Mouse (Mus musculus): ENCODE measurements around the gene Actn1. TPM values are rescaled to one million over a fixed set of nuclear protein-coding genes. Genes with fewer than 3 reads are reported as not detected.
A peak's percentile ranks its signal among the peaks of the same experiment; 100 is the strongest.

Actn1 gene
- polyA plus RNA-seq, 1 experiment from 2014 or later: 86.2 TPM

- Histone ChIP-seq H3K4me3 (ENCODE audit: low read depth, low read length) (no peak overlapping the region), H3K36me3 (ENCODE audit: insufficient read depth) (peaks cover 29% of the 10 kb centered on the region; the same call in 1 of the 2 replicates), H3K4me2 (no peak overlapping the region), H3K27me3 (ENCODE audit: insufficient read depth, low read length) (no peaks in the 10 kb centered on the region), H3K9me3 (ENCODE audit: low read depth, low read length) (no peaks in the 10 kb centered on the region), H3K27ac (ENCODE audit: low read depth) (no peak overlapping the region; the same call in 1 of the 2 replicates), H3K4me1 (ENCODE audit: insufficient read depth) (peaks cover 36% of the 10 kb centered on the region), H3K9ac (no peak overlapping the region)
- DNase-seq (no peak), ATAC-seq (ENCODE audit: insufficient read depth) (no peak)
- no peak for TF ChIP-seq CTCF (IDR thresholded peaks at IDR 0.05; ENCODE audit: low read depth)
- 73% methylated on average over 3 of the region's 3 CpGs for WGBS
These were observed 135.4 kb downstream of the Actn1 start for GRCm38 (mm10) chr12:80124756-80125155.

DNA sequence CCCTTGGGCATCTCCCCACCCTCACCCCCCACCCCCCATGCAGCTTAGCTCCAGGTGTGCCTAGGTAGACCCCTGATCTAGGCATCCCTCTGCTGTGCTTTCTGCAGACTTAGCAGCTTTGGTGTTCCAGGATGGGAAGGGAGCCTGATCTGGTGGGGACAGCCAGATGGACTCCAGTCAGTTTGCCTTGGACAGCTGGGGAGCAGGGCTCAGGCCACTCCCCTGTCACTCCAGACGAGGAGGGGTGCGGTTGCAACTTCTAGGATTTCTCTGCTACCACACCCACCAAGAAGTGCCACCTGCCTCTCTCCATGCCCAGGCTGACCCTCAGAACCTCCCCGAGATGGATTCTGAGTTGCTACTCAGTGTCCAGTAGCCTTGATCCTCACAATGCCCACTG lies 136.0 kb downstream of the Actn1 start:
- no peak overlapping the region for H3K4me3 ChIP-seq (ENCODE audit: low read depth, low read length)
- DNase-seq (no peak), ATAC-seq (ENCODE audit: insufficient read depth) (no peak)
- H3K9me3 ChIP-seq (ENCODE audit: low read depth, low read length): no peaks in the 10 kb centered on the region
- no peaks in the 10 kb centered on the region for H3K27me3 ChIP-seq (ENCODE audit: insufficient read depth, low read length)
- H3K4me1 ChIP-seq (ENCODE audit: insufficient read depth): peaks cover 31% of the 10 kb centered on the region
- no peak overlapping the region for H3K9ac ChIP-seq
- H3K36me3 ChIP-seq (ENCODE audit: insufficient read depth): peaks cover 34% of the 10 kb centered on the region; the same call in 1 of the 2 replicates
- TF ChIP-seq CTCF (IDR thresholded peaks at IDR 0.05; ENCODE audit: low read depth): no peak
- no peak overlapping the region for H3K4me2 ChIP-seq
- 56% methylated on average over 3 of the region's 3 CpGs for WGBS
- peak overlapping the region; percentile 75 for H3K27ac ChIP-seq (ENCODE audit: low read depth)

DNA sequence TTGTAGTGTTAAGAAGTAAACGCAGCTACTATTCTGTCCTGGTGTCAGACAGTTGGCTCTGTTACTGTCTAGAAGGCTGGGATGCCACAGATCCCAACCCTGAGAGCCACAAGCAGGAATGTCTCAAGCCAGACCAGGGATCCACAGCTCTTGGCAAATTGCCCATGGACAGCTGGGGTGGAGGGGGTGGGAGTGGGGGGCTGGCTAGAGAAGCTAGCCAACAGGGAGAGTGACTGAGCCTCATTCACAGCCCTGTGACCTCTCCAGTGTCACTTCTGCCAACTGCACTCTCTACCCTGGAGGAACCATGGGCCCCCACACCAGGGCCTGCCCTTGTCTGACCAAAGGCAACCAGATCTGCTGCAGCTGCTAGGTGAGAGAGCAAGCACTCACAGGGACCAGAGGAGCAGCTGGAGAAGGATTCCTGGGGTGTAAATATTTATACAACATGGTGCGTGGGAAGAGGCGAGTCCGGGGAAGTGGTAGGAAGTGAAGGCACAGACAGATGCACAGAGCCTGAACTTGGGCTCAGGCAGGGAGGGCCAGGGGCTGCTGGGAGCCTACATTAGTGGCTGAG lies 136.9 kb downstream of the Actn1 start:
- no peak for TF ChIP-seq CTCF (IDR thresholded peaks at IDR 0.05; ENCODE audit: low read depth)
- H3K4me1 ChIP-seq (ENCODE audit: insufficient read depth): peaks cover 31% of the 10 kb centered on the region

GRCm38 (mm10) chr12:80121438-80121837 lies 138.7 kb downstream of the Actn1 start:
- H3K4me2 ChIP-seq: no peak overlapping the region
- H3K36me3 ChIP-seq (ENCODE audit: insufficient read depth): peaks cover 24% of the 10 kb centered on the region; the same call in 1 of the 2 replicates
- no peak overlapping the region for H3K4me3 ChIP-seq (ENCODE audit: low read depth, low read length)
- H3K27me3 ChIP-seq (ENCODE audit: insufficient read depth, low read length): no peaks in the 10 kb centered on the region
- H3K27ac ChIP-seq (ENCODE audit: low read depth): peak overlapping the region; percentile 75
- H3K9ac ChIP-seq: no peak overlapping the region
- no peaks in the 10 kb centered on the region for H3K9me3 ChIP-seq (ENCODE audit: low read depth, low read length)
- no peak for DNase-seq
- WGBS: 65% methylated on average over 1 of the region's 1 CpGs
- ATAC-seq (ENCODE audit: insufficient read depth): no peak
- TF ChIP-seq CTCF (IDR thresholded peaks at IDR 0.05; ENCODE audit: low read depth): no peak
- peaks cover 34% of the 10 kb centered on the region for H3K4me1 ChIP-seq (ENCODE audit: insufficient read depth)

More for the DNA sequence above, 136.9 kb downstream of the Actn1 start:
- Histone ChIP-seq H3K4me2 (peak overlapping the region; percentile 29; the same call in 1 of the 2 replicates), H3K4me3 (ENCODE audit: low read depth, low read length) (no peak overlapping the region), H3K9ac (no peak overlapping the region), H3K27ac (ENCODE audit: low read depth) (peak overlapping the region; percentile 75), H3K36me3 (ENCODE audit: insufficient read depth) (peaks cover 35% of the 10 kb centered on the region; the same call in 1 of the 2 replicates), H3K9me3 (ENCODE audit: low read depth, low read length) (no peaks in the 10 kb centered on the region), H3K27me3 (ENCODE audit: insufficient read depth, low read length) (no peaks in the 10 kb centered on the region)
- WGBS: 8% methylated on average over 4 of the region's 4 CpGs
- peak; percentile 89 for DNase-seq
- peak; percentile 94 for ATAC-seq (ENCODE audit: insufficient read depth)

GRCm38 (mm10) chr12:80118588-80118987 lies 141.6 kb downstream of the Actn1 start:
- ATAC-seq (ENCODE audit: insufficient read depth) (no peak), DNase-seq (peak; percentile 14)
- TF ChIP-seq CTCF (IDR thresholded peaks at IDR 0.05; ENCODE audit: low read depth): no peak
- H3K9ac ChIP-seq: no peak overlapping the region
- no peak overlapping the region for H3K4me3 ChIP-seq (ENCODE audit: low read depth, low read length)
- no peaks in the 10 kb centered on the region for H3K27me3 ChIP-seq (ENCODE audit: insufficient read depth, low read length)
- H3K4me1 ChIP-seq (ENCODE audit: insufficient read depth): peaks cover 22% of the 10 kb centered on the region
- WGBS: 77% methylated on average over 1 of the region's 1 CpGs
- no peaks in the 10 kb centered on the region for H3K9me3 ChIP-seq (ENCODE audit: low read depth, low read length)
- peak overlapping the region; percentile 0; the same call in 1 of the 2 replicates for H3K27ac ChIP-seq (ENCODE audit: low read depth)
- H3K4me2 ChIP-seq: no peak overlapping the region
- peaks cover 15% of the 10 kb centered on the region; the same call in 1 of the 2 replicates for H3K36me3 ChIP-seq (ENCODE audit: insufficient read depth)

Other genes with a start within 250 kb of the Actn1 start
- gene Zfp36l1, start 147.4 kb downstream of the Actn1 start, polyA plus RNA-seq (2014; fragmentation: Nextera tagmentation; extraction: Ambion mirVana): 190 and 192 TPM in 2 replicates
- gene Dcaf5, start 176.2 kb upstream of the Actn1 start, polyA plus RNA-seq (2014; fragmentation: Nextera tagmentation; extraction: Ambion mirVana): 9.9 and 10.7 TPM in 2 replicates
- 28.5 and 29.5 TPM in 2 replicates for gene Exd2, start 202.7 kb upstream of the Actn1 start, polyA plus RNA-seq (2014; fragmentation: Nextera tagmentation; extraction: Ambion mirVana)

Data from lung, embryonic 14.5 days (tissue).